Mouse (Mus musculus) heart, embryonic 16.5 days (tissue): ENCODE data around the gene Cdkl4. TPM values are rescaled to one million over a fixed set of nuclear protein-coding genes. Genes with fewer than 3 reads are reported as not detected.
A peak's percentile ranks its signal among the peaks of the same experiment; 100 is the strongest.

Experiments used
- ATAC-seq: fragments of 200-750 bp; cut with Nextera tagmentation; replicated peaks from 2 replicates; pipeline ENCODE4 v1.8.0; 2017; ENCODE audit warnings: moderate number of reproducible peaks; ENCODE audit not compliant: insufficient read depth, low FRiP score; ENCODE audit errors: extremely low read depth
- H3K27ac ChIP-seq: fragments of 300-500 bp; sonication (generic); 2 replicates; pipeline ENCODE4 v1.5.1; 2014; ENCODE audit warnings: mild to moderate bottlenecking, low read length, control low read depth, moderate library complexity
- H3K27me3 ChIP-seq: fragments of 300-500 bp; sonication (generic); 2 replicates; pipeline ENCODE4 v1.6.1; 2014; ENCODE audit warnings: low read length, mixed read lengths; ENCODE audit not compliant: control insufficient read depth, insufficient read depth
- H3K36me3 ChIP-seq: fragments of 300-500 bp; sonication (generic); 2 replicates; pipeline ENCODE4 v1.6.1; 2014; ENCODE audit not compliant: control insufficient read depth, insufficient read depth
- H3K4me1 ChIP-seq: fragments of 300-500 bp; sonication (generic); 2 replicates; pipeline ENCODE4 v1.6.1; 2014; ENCODE audit warnings: low read length, mixed read lengths; ENCODE audit not compliant: control insufficient read depth, insufficient read depth
- H3K4me2 ChIP-seq: fragments of 300-500 bp; sonication (generic); 2 replicates; pipeline ENCODE4 v1.6.1; 2014; ENCODE audit warnings: low read depth, mild to moderate bottlenecking, control low read depth, low read length
- H3K4me3 ChIP-seq: fragments of 300-500 bp; sonication (generic); 2 replicates; pipeline ENCODE4 v1.5.1; 2014; ENCODE audit warnings: mild to moderate bottlenecking, control low read depth, low read length
- H3K9ac ChIP-seq: fragments of 300-500 bp; sonication (generic); 2 replicates; pipeline ENCODE4 v1.6.1; 2014; ENCODE audit warnings: low read length, control low read depth
- H3K9me3 ChIP-seq: fragments of 300-500 bp; sonication (generic); replicated peaks from 2 replicates; pipeline ENCODE4 v1.6.1; 2016; ENCODE audit warnings: low read length; ENCODE audit not compliant: control insufficient read depth
- WGBS: fragments of 180-500 bp; shearing (Covaris S2); extraction: QIAGEN DNeasy Blood & Tissue Kit; methylation state at CpG from one replicate; pipeline ENCODE4 v1.1.7; 2014; 5-methylcytosine and 5-hydroxymethylcytosine counted together
- polyA plus RNA-seq: library from polyadenylated mRNA; unstranded; fragments of >200 nt; fragmentation: Nextera tagmentation; extraction: Ambion mirVana; gene quantifications from 2 replicates; pipeline ENCODE4 v1.2.1, GENCODE M21; 2015

Gene Cdkl4
- polyA plus RNA-seq, 1 experiment from 2014 or later: 0.14 TPM

DNA sequence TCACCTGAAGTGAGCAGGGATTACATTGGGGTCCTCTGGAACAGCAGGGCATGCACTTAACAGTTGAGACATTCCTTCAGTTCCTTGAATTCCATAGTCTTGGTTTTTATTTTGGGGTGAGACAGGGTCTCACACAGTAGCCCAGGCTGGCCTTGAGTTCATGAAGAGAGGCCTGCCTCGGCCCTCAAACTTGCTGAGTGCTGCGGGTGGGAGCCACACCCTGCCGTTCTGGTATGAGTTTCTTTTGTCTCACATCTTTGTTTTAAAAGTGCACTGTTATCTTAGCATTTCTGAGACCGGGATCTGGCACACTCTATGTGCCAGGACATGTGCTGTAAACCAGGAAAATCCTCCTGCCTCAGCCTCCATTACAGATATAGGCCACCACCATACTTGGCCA is 77.6 kb downstream of the Cdkl4 start:
- Histone ChIP-seq H3K4me3 (no peak overlapping the region), H3K27ac (no peak overlapping the region), H3K4me2 (no peak overlapping the region), H3K36me3 (no peaks in the 10 kb centered on the region), H3K4me1 (no peaks in the 10 kb centered on the region), H3K27me3 (no peaks in the 10 kb centered on the region), H3K9ac (no peak overlapping the region), H3K9me3 (no peaks in the 10 kb centered on the region)
- no peak for ATAC-seq
- WGBS: 61% methylated on average over 4 of the region's 4 CpGs

GRCm38 (mm10) chr17:80498600-80499268 is 78.9 kb downstream of the Cdkl4 start:
- no peak for ATAC-seq
- Histone ChIP-seq H3K27me3 (no peaks in the 10 kb centered on the region), H3K4me2 (no peak overlapping the region), H3K27ac (no peak overlapping the region), H3K9ac (no peak overlapping the region), H3K4me3 (no peak overlapping the region), H3K4me1 (no peaks in the 10 kb centered on the region), H3K9me3 (no peaks in the 10 kb centered on the region), H3K36me3 (no peaks in the 10 kb centered on the region)
- WGBS: 66% methylated on average over 11 of the region's 11 CpGs

DNA sequence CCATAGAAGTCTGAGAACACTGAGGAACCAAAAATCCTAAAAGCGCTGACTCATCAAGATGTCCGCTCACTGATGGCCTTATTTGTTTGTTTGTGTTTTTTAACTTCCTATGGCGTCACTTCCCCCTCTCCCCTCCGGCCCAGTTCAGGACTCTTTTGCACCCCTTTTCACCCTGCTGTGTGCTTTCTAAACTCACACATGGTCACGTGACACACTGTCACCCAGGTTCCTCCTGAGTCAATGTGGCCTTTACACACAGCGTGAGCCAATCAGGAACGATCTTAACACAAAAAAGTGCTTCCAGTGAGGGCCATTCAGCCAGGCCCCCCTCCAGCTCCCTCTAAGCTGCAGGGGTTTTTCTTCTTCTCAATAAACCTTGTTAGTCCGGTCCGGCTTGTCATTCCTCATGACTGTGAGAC is 80.4 kb downstream of the Cdkl4 start:
- WGBS: 85% methylated on average over 9 of the region's 9 CpGs
- Histone ChIP-seq H3K27ac (no peak overlapping the region), H3K9me3 (no peaks in the 10 kb centered on the region), H3K4me3 (no peak overlapping the region), H3K4me2 (no peak overlapping the region), H3K9ac (no peak overlapping the region), H3K27me3 (no peaks in the 10 kb centered on the region), H3K4me1 (no peaks in the 10 kb centered on the region), H3K36me3 (no peaks in the 10 kb centered on the region)
- ATAC-seq: no peak

- no peak overlapping the region for H3K27ac ChIP-seq
- H3K36me3 ChIP-seq: no peaks in the 10 kb centered on the region
- H3K4me2 ChIP-seq: no peak overlapping the region
- H3K27me3 ChIP-seq: no peaks in the 10 kb centered on the region
- H3K9ac ChIP-seq: no peak overlapping the region
- H3K9me3 ChIP-seq: no peaks in the 10 kb centered on the region
- no peak overlapping the region for H3K4me3 ChIP-seq
- H3K4me1 ChIP-seq: no peaks in the 10 kb centered on the region
- ATAC-seq: no peak
- WGBS: 78% methylated on average over 8 of the region's 8 CpGs
Observed at GRCm38 (mm10) chr17:80496607-80497170, 80.9 kb downstream of the Cdkl4 start.

GRCm38 (mm10) chr17:80496185-80496584 is 81.4 kb downstream of the Cdkl4 start:
- WGBS: 68% methylated on average over 6 of the region's 6 CpGs
- no peaks in the 10 kb centered on the region for H3K4me1 ChIP-seq
- no peak for ATAC-seq
- H3K36me3 ChIP-seq: no peaks in the 10 kb centered on the region
- no peak overlapping the region for H3K4me3 ChIP-seq
- no peak overlapping the region for H3K27ac ChIP-seq
- H3K9me3 ChIP-seq: no peaks in the 10 kb centered on the region
- no peaks in the 10 kb centered on the region for H3K27me3 ChIP-seq
- no peak overlapping the region for H3K9ac ChIP-seq
- H3K4me2 ChIP-seq: no peak overlapping the region

DNA sequence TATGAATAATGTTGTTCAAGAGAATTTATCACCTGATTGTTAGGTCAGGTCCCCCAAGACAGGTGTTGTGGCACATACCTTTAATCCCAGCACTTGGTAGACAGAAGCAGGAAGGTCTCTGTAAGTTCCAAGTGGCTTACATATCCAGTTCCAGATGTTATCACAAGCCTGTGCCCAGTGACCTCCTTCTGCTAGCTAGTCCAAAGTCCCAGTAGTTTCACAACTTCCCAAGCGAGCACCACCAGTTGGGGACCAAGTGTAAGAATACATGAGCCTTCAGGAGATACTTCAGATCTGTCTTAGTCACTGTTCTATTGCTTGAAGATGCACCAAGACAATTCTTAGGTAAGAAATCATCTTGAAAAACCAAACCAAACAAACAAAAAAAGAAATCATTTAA is 83.7 kb downstream of the Cdkl4 start:
- no peak overlapping the region for H3K4me3 ChIP-seq
- H3K4me1 ChIP-seq: peaks cover 4% of the 10 kb centered on the region
- no peaks in the 10 kb centered on the region for H3K36me3 ChIP-seq
- H3K27ac ChIP-seq: no peak overlapping the region
- WGBS: 71% methylated on average over 1 of the region's 1 CpGs
- ATAC-seq: no peak
- no peak overlapping the region for H3K4me2 ChIP-seq
- no peaks in the 10 kb centered on the region for H3K9me3 ChIP-seq
- no peak overlapping the region for H3K9ac ChIP-seq
- H3K27me3 ChIP-seq: no peaks in the 10 kb centered on the region

GRCm38 (mm10) chr17:80492811-80493210 is 84.8 kb downstream of the Cdkl4 start:
- Histone ChIP-seq H3K27ac (no peak overlapping the region), H3K4me3 (no peak overlapping the region), H3K36me3 (no peaks in the 10 kb centered on the region), H3K9ac (no peak overlapping the region), H3K4me1 (peaks cover 8% of the 10 kb centered on the region), H3K4me2 (no peak overlapping the region), H3K27me3 (no peaks in the 10 kb centered on the region), H3K9me3 (no peaks in the 10 kb centered on the region)
- WGBS: 73% methylated on average over 4 of the region's 4 CpGs
- ATAC-seq: no peak

DNA sequence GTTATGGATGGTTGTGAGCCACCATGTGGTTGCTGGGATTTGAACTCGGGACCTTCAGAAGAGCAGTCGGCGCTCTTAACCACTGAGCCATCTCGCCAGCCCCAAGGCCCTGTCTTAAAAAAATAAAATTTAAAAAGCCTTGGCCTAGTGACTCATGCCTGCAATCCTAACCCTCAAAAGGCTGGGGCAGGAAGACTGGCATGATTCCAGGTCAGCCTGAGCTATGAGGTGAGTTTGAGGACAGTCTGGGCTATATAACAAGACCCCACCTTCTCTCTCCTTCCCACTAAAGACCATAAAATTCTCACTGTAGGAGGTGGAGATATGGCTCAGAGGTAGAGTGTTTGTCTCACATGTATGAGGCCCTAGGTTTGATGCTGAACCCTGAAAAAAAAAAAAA is 85.3 kb downstream of the Cdkl4 start:
- no peak for ATAC-seq
- Histone ChIP-seq H3K27ac (no peak overlapping the region), H3K9me3 (no peaks in the 10 kb centered on the region), H3K9ac (no peak overlapping the region), H3K4me2 (no peak overlapping the region), H3K4me3 (no peak overlapping the region), H3K4me1 (peaks cover 8% of the 10 kb centered on the region), H3K27me3 (no peaks in the 10 kb centered on the region), H3K36me3 (no peaks in the 10 kb centered on the region)
- WGBS: 83% methylated on average over 4 of the region's 4 CpGs

GRCm38 (mm10) chr17:80490166-80490565 is 87.4 kb downstream of the Cdkl4 start:
- Histone ChIP-seq H3K4me2 (no peak overlapping the region), H3K4me3 (no peak overlapping the region), H3K27ac (peak overlapping the region; percentile 10; the same call in 1 of the 2 replicates), H3K9ac (no peak overlapping the region), H3K36me3 (no peaks in the 10 kb centered on the region), H3K27me3 (no peaks in the 10 kb centered on the region), H3K9me3 (no peaks in the 10 kb centered on the region), H3K4me1 (peaks cover 8% of the 10 kb centered on the region)
- WGBS: 59% methylated on average over 5 of the region's 5 CpGs
- no peak for ATAC-seq
